Mouse (Mus musculus) R1 (cell line): ENCODE measurements around the gene Tyro3.

Source experiments
- DNase-seq: peaks from one replicate; pipeline ENCODE4 v3.0.0-alpha.2; 2018; ENCODE audit warnings: low read depth, low spot score

Gene Tyro3

GRCm38 (mm10) chr2:119804275-119804628 is 6.7 kb downstream of the Tyro3 start:
- DNase-seq, result no peak

DNA sequence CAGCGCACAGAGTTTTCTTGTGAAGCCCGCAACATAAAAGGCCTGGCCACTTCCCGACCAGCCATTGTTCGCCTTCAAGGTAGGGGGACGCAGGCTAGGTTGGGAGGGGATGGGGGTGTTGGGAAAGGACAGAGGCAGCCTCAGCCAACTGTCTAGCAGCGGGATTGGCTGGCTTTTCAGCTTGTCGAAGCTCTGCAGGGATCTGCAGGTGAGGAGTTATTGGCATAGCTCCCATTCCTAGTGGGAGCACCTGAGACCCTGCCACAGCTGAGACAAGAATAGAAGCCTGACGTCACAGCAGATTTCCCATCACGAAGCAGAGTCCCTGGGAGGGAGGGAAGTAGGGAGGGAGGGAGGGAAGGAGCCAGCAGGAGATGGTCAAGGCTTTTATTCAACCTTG is 7.2 kb downstream of the Tyro3 start:
- DNase-seq, result no peak

- no peak for DNase-seq
Observed at GRCm38 (mm10) chr2:119805536-119805935, 8.0 kb downstream of the Tyro3 start.

- DNase-seq, result no peak
Observed at GRCm38 (mm10) chr2:119808438-119808837, 10.9 kb downstream of the Tyro3 start.

- peak; percentile 70 for DNase-seq
Observed at GRCm38 (mm10) chr2:119808881-119809280, 11.3 kb downstream of the Tyro3 start.

- DNase-seq, result no peak
Observed at GRCm38 (mm10) chr2:119810890-119811289, 13.4 kb downstream of the Tyro3 start.

DNA sequence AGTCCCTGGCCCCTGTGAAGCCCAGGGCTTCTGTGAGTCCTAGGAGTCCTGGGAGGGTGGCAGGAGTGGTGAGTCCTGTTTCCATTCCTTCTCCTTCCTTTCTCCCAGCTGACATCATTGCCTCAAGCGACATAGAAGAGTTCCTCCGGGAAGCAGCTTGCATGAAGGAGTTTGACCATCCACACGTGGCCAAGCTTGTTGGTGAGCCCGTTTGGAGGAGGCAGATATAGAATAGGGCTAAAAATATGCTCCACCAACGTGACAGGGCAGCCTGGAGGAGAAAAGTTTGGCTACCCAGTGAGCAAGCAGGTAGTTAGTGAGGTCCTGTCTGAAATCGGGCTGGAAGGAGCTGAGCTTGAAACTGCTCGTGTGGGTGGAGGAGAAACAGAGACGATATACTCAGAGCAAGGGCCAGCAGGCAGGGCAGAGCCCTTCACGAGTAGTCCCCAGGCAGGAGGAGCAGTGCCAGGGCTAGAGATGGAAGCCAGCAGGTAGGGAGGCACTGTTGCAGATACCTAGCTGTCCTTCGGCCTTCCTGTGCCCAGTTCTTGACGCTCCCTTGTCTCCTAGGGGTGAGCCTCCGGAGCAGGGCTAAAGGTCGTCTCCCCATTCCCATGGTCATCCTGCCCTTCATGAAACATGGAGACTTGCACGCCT is 14.1 kb downstream of the Tyro3 start:
- no peak for DNase-seq

DNA sequence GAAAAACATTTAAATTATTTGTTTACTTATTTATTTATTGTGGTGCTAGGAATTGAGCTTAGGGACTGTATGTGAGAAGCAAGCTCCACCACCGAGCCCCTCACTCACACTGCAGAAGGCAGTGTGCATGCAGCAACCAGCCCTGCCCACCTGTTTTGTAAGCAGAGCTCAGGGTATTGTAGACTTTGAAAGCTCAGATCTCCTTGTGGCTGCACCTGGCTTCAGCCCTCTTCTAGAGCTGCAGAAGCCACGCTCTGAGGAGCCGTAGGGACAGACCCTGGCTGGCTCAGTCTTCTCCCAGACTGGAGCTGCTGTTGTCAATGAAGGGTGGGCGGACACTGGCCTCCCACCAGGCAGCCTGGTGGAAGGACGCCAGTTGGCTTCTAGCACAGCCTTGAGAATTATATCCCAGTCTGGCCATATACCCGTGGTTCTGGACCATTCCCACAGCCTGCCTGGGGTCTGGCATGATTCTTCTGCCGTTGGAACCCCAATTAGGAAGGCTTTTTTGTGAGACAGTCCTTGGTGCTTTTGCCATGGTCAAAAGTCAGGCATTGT is 16.9 kb downstream of the Tyro3 start:
- no peak for DNase-seq

DNA sequence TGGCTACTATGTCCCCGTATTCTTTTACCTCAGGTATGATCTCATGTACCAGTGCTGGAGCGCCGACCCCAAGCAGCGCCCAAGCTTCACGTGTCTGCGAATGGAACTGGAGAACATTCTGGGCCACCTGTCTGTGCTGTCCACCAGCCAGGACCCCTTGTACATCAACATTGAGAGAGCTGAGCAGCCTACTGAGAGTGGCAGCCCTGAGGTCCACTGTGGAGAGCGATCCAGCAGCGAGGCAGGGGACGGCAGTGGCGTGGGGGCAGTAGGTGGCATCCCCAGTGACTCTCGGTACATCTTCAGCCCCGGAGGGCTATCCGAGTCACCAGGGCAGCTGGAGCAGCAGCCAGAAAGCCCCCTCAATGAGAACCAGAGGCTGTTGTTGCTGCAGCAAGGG is 19.1 kb downstream of the Tyro3 start:
- no peak for DNase-seq

DNA sequence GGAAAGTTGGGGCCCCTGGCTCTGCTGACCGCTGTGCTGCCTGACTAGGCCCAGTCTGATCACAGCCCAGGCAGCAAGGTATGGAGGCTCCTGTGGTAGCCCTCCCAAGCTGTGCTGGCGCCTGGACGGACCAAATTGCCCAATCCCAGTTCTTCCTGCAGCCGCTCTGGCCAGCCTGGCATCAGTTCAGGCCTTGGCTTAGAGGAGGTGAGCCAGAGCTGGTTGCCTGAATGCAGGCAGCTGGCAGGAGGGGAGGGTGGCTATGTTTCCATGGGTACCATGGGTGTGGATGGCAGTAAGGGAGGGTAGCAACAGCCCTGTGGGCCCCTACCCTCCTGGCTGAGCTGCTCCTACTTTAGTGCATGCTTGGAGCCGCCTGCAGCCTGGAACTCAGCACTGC is 19.5 kb downstream of the Tyro3 start:
- no peak for DNase-seq

GRCm38 (mm10) chr2:119818668-119819272 is 21.2 kb downstream of the Tyro3 start:
- DNase-seq, result peak; percentile 66

- no peak for DNase-seq
Observed at GRCm38 (mm10) chr2:119821136-119821535, 23.6 kb downstream of the Tyro3 start.

DNA sequence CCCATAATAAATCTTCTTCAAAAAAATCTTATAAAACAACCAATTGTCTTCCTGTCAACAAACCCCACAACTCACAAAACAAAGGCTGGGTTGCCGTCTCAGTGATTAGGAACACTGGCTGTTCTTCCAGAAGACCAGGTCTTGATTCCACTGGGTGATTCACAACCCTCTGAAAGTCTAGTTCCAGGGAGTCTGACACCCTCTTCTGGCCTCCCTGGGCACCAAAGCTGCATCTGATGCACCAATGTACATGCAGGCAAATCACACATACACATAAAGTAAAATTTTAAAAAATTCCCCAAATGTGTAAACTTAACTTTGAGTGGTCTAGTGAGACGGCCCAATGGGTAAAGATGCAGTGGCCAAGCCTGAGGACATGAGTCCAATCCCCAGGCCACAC is 33.0 kb downstream of the Tyro3 start:
- DNase-seq, result no peak

DNA sequence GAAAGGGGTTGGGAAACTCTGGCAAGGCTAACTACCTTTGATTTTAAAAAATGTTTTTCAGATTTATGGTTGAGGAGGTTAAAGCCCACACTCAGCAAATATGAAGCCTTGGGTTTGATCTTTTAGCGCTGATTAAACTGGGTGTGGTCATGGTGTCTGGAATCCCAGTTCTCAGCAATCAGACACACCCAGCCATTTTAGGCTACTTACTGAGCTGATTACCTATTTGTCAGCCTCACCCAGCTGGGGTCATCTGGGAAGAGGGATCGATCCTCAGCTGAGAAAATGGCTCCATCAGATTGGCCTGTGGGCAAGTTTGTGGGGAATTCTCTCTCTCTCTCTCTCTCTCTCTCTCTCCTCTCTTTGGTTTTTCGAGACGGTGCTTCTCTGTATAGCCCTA is 36.7 kb downstream of the Tyro3 start:
- DNase-seq, result peak; percentile 67

- no peak for DNase-seq
Observed at GRCm38 (mm10) chr2:119837616-119838015, 40.1 kb downstream of the Tyro3 start.

DNA sequence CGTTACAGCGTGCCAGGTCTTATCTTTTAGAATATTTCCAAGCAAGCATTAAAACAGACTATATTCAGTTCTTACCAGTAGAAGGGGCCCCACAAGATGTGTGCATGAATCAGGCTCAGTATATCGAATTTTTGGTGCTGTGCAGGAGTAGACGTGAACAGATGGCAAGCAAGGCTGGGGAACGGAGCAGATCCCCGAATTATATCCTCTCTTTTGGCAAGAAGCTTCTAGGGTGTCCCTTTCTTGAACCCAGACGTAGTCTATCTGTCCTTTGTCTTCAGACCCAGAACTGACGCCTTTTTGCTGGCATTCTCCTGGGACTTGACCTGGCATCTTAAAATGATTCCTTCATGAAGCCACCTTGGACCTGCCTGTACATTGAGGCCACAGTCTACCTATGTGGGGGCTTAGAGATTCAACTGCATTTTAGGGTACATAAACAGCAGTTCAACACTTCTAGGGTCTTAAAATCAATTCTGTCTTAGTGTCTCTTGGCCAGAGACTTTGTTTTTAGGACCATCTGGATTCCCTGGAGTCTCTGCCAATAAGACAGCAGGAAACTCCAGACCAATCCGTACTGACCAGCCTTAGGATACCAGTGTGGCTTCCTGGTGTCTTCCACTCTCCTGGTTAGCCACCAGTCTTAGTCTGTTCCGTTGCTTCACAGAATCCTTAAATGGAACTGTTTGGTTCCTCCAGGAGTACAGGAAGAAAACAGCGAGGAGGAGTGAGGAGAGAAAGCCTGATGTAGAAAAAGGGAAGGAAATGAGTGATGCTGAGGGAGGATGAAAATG is 41.0 kb downstream of the Tyro3 start:
- DNase-seq, result no peak

DNA sequence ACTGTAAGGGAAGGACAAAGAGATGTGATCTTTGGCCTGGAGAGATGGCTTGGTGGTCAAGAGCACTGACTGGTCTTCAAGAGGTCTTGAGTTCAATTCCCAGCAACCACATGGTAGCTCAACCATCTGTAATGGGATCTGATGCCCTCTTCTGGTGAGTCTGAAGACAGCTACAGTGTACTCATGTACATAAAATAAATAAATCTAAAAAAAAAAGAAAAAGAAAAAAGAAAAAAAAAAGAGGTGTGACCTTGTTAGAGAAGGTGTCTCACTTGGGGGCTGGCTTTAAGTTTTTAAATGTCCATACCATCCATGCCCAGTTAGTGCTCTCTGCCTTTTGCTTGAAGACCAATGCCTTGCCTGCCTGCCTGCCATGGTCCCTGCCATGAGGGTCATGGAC is 42.5 kb downstream of the Tyro3 start:
- no peak for DNase-seq

DNA sequence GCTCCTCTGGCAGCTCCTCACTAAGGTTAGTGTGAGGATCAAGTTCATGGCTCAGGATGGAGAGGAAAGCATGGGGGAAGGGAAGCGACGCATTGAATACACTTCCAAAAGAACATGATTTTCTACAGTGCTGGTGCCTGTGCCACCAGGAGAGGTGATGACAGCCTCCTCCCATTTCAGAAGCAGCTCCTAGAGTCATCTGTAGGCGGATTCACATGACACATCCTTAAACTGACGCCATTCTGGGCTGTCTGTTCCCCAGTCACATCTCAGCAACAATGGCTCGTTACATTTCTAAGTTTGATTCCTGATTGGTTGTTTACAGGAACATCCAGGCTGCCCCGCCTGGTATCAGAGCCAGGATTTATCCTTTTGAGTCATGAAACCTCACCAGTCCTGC is 44.5 kb downstream of the Tyro3 start:
- no peak for DNase-seq

DNA sequence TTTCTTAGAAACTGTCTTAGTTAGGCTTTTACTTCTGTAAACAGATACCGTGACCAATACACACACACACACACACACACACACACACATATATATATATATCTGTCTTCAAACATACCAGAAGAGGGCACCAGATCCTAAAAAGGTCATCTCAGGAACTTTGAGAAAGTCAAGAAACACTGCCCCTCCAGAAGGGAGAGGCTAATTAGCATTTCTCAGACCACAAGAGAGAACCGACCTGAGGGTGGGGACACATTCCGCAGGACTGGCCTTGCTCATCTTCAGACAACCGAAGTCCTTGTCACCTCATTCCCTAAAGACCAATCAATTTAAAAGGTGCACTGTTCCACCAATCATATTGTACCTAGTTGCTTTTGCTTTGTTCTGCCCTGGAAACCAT is 46.0 kb downstream of the Tyro3 start:
- peak; percentile 99 for DNase-seq

GRCm38 (mm10) chr2:119845882-119846546 is 48.5 kb downstream of the Tyro3 start:
- no peak for DNase-seq

DNA sequence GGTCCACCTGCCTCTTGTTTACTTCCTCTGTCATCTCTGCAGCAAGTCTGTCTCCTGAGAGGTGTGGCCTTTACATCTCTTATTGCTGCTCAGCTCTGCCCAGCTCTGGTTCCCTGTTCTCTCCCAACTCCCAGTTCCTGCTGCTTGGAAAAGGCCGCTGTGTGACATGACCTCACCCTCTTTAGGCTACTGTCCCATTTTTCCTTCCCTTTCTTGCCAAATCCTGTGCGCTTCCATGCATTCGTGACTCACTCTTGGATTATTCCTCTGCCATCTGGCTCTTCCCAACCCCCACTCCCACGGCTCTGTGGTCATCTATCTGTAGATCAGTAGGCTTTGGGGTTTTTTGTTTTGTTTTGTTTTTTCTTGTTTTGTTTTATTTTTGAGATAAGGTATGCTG is 49.4 kb downstream of the Tyro3 start:
- DNase-seq, result peak; percentile 36

- no peak for DNase-seq
Observed at GRCm38 (mm10) chr2:119853811-119854210, 56.3 kb downstream of the Tyro3 start.
